12 mouse cellular contexts compared by ENCODE assay signal in the genomic region with DNA sequence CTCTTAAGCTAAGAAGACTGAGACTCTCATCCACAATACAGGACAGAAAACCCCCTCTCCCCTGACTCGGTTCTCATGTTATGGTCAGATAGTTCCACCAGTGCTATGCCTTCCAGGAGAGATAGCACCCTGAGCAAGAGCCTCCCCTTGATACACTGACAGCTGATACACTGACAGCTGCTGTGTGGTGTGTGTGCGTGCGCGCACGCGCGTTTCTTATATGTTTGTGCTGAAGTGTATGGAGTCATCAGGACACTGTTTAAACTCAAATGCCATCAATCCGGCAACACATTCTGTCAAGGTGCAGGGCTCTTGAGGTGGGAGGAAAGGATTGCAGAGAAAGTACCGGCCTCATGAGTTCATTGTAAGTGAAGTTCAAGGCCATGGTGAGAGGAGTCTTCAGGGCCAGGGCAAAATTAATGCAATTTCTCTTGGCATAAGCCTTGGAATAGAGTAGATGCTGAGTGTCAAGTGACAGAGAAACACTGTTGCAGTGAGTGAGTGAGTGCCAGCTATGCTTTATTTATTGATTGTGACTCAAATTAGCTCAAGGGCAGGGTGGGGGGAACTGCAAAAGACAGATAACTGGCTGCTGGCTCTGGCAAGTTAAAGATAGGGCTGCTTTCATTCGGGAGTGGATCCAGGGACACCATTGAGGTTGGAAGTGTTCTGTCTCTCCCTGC.
DNase-seq lines count a peak whose midpoint lies in the region; ATAC-seq and TF ChIP-seq lines count a peak whose summit lies in the region.
"Had no signal": no experiment of that assay in that cellular context is flagged by ENCODE, and none has a peak within 500 bp of the region (broad histone marks: within the 10 kb centered on the region; RNA-seq: fewer than 3 reads in every experiment).

No protein-coding gene starts in this region.

- TF ChIP-seq CTCF in lung, postnatal 0 days (IDR thresholded peaks at IDR 0.05) = no peak
- TF ChIP-seq CTCF in gastrocnemius, adult 2 months (IDR thresholded peaks at IDR 0.05) = no peak

- intact Hi-C loops in heart, postnatal 10 days (cut with DNase I) = no loop called here
- intact Hi-C loops in gastrocnemius, adult 2 months (cut with DNase I) = no loop called here

- H3K27ac ChIP-seq in lung, postnatal 0 days (ENCODE audit: low read length) = no peak overlapping the region
- no peak overlapping the region for H3K27ac ChIP-seq in gastrocnemius, adult 2 months
- no peak overlapping the region for H3K27ac ChIP-seq in kidney, embryonic 15.5 days
- H3K27ac ChIP-seq: embryonic facial prominence, embryonic 10.5 days; forebrain, embryonic 12.5 days had no signal

- H3K27me3 ChIP-seq in lung, postnatal 0 days (replicated peaks; ENCODE audit: insufficient read depth, low read length) = no peaks in the 10 kb centered on the region
- H3K27me3 ChIP-seq in kidney, embryonic 15.5 days = no peaks in the 10 kb centered on the region
- H3K27me3 ChIP-seq: forebrain, embryonic 12.5 days had no signal

- no peak overlapping the region for H3K4me2 ChIP-seq in lung, postnatal 0 days (replicated peaks; ENCODE audit: low read depth, low read length)
- no peak overlapping the region for H3K4me2 ChIP-seq in kidney, embryonic 15.5 days
- H3K4me2 ChIP-seq: forebrain, embryonic 12.5 days had no signal

- no peaks in the 10 kb centered on the region for H3K9me3 ChIP-seq in lung, postnatal 0 days (ENCODE audit: low read length)
- no peaks in the 10 kb centered on the region for H3K9me3 ChIP-seq in kidney, embryonic 15.5 days (replicated peaks)
- H3K9me3 ChIP-seq: embryonic facial prominence, embryonic 10.5 days; forebrain, embryonic 12.5 days had no signal

- no peaks in the 10 kb centered on the region for H3K4me1 ChIP-seq in lung, postnatal 0 days (ENCODE audit: insufficient read depth, low read depth, low read length)
- H3K4me1 ChIP-seq in kidney, embryonic 15.5 days = no peaks in the 10 kb centered on the region
- H3K4me1 ChIP-seq: embryonic facial prominence, embryonic 10.5 days had no signal

- H3K4me3 ChIP-seq in lung, postnatal 0 days (ENCODE audit: low read depth, low read length) = no peak overlapping the region
- H3K4me3 ChIP-seq in gastrocnemius, adult 2 months = no peak overlapping the region
- H3K4me3 ChIP-seq in kidney, embryonic 15.5 days (replicated peaks) = no peak overlapping the region
- H3K4me3 ChIP-seq: embryonic facial prominence, embryonic 10.5 days; forebrain, embryonic 12.5 days had no signal

- peak; percentile 26 to 88 for DNase-seq in adrenal gland, adult (ENCODE audit: inconsistent age in 2 of 2, low spot score in 1 of 2)
- no peak for DNase-seq in adrenal gland, adult 18-20 months (ENCODE audit: low spot score in 2 of 2)
- peak; percentile 11 for DNase-seq in c-Kit-positive CD71-positive TER-119-negative erythroid progenitor cells, embryonic 14.5 days (ENCODE audit: low read depth)
- peak; percentile 5 to 40 for DNase-seq in heart, postnatal 10 days
- DNase-seq in lung, postnatal 0 days (ENCODE audit: low spot score) = peak; percentile 73
- DNase-seq in gastrocnemius, adult 2 months = no peak
- DNase-seq: gastrocnemius, postnatal 25 days; retina, postnatal 1 day had no signal

- no peaks in the 10 kb centered on the region for H3K36me3 ChIP-seq in lung, postnatal 0 days (ENCODE audit: insufficient read depth, low read length)
- H3K36me3 ChIP-seq in kidney, embryonic 15.5 days = no peaks in the 10 kb centered on the region
- H3K36me3 ChIP-seq: embryonic facial prominence, embryonic 10.5 days; forebrain, embryonic 12.5 days had no signal

- TF ChIP-seq EP300 in lung, postnatal 0 days (IDR thresholded peaks at IDR 0.05) = peak; percentile 79

- H3K9ac ChIP-seq in lung, postnatal 0 days (replicated peaks; ENCODE audit: low read depth) = no peak overlapping the region
- no peak overlapping the region for H3K9ac ChIP-seq in kidney, embryonic 15.5 days
- H3K9ac ChIP-seq: forebrain, embryonic 12.5 days had no signal

- WGBS in lung, postnatal 0 days = 44% methylated on average over 10 of the region's 10 CpGs
- WGBS in kidney, embryonic 15.5 days = 91% methylated on average over 10 of the region's 10 CpGs

- peak; percentile 83 for ATAC-seq in lung, postnatal 0 days
- ATAC-seq in kidney, embryonic 15.5 days (replicated peaks; ENCODE audit: low FRiP score) = no peak
- no peak for ATAC-seq in cerebellum, adult (ENCODE audit: insufficient number of reproducible peaks, low FRiP score, low TSS enrichment)

Comparison
In these comparisons a context has a peak if more than half of its experiments do, and no peak if none do; other contexts are left out.
1. DNase-seq: peak in adrenal gland, adult (2 of 2), c-Kit-positive CD71-positive TER-119-negative erythroid progenitor cells, embryonic 14.5 days (single experiment), heart, postnatal 10 days (2 of 2) and lung, postnatal 0 days (single experiment); none in adrenal gland, adult 18-20 months (0 of 2) and gastrocnemius, adult 2 months (single experiment).